Mouse (Mus musculus) adrenal gland, postnatal 25 days (tissue): ENCODE data around the gene Spsb4. TPM values are rescaled to one million over a fixed set of nuclear protein-coding genes. Genes with fewer than 3 reads are reported as not detected.
A peak's percentile ranks its signal among the peaks of the same experiment; 100 is the strongest.

Experiments used
- DNase-seq: peaks from one replicate; pipeline ENCODE4 v3.0.0; 2021; ENCODE audit warnings: mixed read lengths
- long read RNA-seq: library from polyadenylated mRNA; stranded (forward); transcript quantifications from one replicate; pipeline ENCODE4 v2.0.0, GENCODE M21; 2021
- total RNA-seq: library from RNA; stranded (reverse); gene quantifications from 2 replicates; pipeline ENCODE4 v1.2.3, GENCODE M21; 2021

Gene Spsb4
- 0.86 and 1.2 TPM in 2 replicates for total RNA-seq
- long read RNA-seq, partial matches to known transcripts = 0 of 6 reads
- long read RNA-seq, other reads (novel, unspliced or antisense) = 5 of 6 reads

GRCm38 (mm10) chr9:97018677-97019147, at the start of gene Spsb4:
Spsb4 (minus strand) TSS chr9:97018843.
- DNase-seq = peak; percentile 86

DNA sequence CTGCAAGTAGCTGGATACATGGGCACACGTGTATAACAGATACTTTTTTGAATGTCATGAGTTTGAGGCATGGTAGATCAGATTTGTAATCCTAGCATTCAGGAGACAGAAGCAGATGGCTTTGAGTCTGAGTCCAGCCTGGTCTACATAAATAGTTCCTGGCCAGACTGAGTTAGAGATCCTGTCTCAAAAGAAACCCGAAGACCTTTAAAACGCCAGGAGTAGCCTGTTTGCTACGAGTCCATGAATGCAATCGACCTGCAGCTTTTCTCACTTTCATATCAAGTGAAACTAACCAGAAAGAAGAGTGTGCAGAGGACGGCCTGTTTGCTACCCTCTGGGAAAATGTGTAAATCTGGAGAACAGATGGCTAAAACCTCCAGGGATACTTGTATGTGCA, 49.1 kb upstream of the Spsb4 start:
- no peak for DNase-seq

DNA sequence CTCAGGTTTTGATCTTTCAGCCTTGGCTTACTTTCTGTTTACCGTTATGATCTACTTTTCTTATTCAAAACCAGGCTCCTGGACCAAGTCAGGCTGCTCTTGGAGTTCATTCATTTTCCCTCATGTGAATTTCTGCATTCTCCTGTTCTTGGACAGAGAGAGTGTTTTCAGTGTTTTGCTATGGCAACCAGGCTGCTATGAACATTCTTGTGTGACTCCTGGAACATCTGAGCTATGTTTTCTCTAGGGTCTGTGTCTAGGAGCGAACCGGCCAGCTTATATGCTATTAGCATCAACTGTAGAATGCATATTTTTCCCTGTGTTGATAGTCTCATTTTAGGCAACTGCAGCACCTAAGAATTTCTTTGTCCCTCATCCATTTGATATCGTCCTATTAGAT, 47.2 kb upstream of the Spsb4 start:
- no peak for DNase-seq

DNA sequence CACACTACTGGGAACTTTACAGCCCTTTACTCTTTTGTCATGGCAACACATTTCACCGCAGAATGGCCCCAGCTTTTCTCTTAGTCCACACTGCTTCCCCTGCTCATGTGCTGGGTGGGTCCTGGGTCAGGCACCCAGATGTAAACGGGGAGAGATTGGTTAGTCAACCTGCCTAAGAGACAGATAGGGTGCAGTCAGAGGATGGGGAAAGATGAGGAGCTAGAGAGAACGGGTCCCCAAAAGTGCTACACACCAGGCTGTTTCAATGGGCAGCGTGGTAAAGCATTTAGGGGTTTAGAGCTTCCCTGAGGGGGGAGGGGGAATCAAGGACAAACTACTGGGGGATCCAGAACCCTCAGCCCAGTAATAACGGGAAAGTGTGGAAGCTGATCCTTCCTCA, 46.6 kb upstream of the Spsb4 start:
- no peak for DNase-seq

GRCm38 (mm10) chr9:97064161-97064560, 45.5 kb upstream of the Spsb4 start:
- no peak for DNase-seq

DNA sequence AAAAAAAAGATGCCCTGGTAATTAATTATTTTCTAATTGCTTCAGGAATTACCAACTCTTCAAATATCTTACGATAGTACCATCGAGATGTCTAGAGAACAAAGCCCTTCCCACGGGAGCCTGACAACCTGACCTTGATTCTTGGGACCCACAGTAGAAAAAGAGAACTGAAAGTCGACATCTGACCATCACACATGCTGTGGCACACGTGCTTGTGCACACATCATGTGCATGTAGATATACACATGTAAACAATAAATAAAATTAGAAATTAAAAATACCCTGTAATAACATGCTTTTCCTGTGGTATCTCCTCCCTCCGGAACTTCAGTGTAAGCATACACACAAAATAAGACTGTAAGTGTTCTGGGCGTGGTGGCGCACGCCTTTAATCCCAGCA, 43.1 kb upstream of the Spsb4 start:
- no peak for DNase-seq

- DNase-seq = no peak
These were observed 38.1 kb upstream of the Spsb4 start for GRCm38 (mm10) chr9:97056541-97057338.

DNA sequence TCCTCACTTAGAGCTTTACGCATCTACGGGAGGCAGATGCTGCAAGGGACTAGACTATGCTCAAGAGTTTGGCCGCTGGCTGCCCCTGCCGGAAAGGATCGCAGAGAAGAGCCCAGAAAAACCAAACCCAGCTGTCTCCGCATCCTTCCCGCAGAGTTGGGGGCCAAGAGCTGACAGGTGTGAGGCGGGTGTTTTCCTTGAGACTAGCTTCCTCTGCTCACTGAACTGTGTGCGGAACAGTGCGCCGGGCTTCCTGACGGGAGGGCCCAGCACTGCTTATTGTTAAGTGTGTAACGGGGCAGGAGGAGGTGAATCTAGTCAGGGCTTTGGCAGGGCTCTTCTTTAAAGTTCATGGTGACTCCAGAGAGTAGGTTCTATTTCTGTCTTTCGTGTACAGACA, 37.3 kb upstream of the Spsb4 start:
- no peak for DNase-seq

- DNase-seq = no peak
These were observed 32.5 kb upstream of the Spsb4 start for GRCm38 (mm10) chr9:97051176-97051575.

DNA sequence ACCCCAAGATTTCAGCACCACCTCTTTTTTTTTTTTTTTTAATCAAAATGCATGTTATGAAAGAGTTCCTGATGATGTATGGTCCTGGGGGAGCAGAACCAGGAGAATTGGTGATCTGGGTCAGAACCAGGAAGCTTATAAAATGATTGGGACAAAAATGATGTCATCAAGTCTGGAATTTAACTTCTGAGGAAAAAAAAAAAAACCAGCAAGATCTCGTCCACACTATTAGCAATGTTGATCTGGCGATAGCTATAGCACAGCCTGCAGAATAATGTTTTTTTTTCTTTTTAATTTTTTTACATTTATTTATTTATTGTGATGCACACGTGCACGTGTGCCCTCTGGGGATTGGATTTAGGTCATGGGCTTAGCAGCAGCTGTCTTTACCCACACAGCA, 27.6 kb upstream of the Spsb4 start:
- no peak for DNase-seq

DNA sequence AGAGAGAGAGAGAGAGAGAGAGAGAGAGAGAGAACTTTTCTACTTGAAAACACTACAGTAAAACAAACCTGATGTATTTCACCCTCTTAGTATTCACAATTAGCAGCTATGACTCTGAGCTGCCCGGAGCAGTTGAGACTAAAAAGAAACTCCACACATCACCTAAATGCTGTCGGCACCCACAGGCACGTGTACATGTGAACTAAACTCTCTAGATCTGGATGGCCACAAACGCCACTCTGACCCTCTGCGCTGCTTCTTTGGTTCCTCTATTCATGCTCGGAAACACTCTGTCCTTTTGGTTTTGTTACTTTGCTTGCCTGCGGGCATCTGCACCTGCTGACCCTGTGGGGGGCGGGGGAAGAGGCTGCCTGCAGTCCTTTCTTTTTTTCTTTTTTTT, 23.0 kb upstream of the Spsb4 start:
- no peak for DNase-seq

DNA sequence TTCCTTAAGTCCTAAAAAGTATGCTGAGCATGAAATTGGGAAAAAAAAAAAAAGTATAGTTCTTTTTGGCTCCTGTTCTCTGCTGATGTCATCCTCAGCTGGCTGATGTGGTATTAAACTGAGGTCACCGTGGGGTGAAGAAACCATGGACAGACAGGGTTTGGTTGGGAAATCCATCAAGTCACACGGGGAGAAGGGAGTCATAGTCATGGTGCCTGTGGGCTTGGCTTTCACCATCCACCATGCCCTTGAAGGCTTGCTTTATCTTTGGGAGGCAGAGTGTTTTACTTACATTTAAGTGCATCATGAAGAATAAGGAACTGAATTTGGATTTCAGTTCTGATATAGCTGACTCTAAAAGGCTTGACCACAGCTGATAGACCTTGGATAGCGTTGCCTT, 19.4 kb upstream of the Spsb4 start:
- no peak for DNase-seq

- DNase-seq = no peak
These were observed 18.0 kb upstream of the Spsb4 start for GRCm38 (mm10) chr9:97036656-97037055.

DNA sequence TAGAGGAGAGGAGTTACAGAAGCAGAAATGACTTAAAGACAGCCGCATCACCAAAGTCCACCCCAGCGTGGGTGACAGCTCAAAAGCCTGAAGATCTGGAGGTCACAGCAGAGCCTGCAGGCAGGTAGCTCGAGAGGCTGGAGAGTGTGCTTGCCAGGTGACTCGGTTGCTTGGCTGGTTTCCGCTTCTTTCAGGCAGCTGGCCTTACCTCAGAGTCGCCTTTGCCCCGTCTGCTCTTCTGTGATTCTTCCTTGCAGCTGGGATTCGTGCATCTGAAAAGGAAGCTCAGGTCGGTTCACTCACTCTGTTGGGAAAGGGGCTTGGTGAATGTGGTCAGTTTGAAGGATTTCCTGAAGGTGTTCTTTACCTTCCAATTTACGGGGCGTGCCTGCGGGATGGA, 8.7 kb upstream of the Spsb4 start:
- no peak for DNase-seq

GRCm38 (mm10) chr9:97026006-97026405, 7.4 kb upstream of the Spsb4 start:
- no peak for DNase-seq

GRCm38 (mm10) chr9:97024451-97024850, 5.8 kb upstream of the Spsb4 start:
- no peak for DNase-seq

- DNase-seq = no peak
These were observed 4.3 kb upstream of the Spsb4 start for GRCm38 (mm10) chr9:97022948-97023347.

DNA sequence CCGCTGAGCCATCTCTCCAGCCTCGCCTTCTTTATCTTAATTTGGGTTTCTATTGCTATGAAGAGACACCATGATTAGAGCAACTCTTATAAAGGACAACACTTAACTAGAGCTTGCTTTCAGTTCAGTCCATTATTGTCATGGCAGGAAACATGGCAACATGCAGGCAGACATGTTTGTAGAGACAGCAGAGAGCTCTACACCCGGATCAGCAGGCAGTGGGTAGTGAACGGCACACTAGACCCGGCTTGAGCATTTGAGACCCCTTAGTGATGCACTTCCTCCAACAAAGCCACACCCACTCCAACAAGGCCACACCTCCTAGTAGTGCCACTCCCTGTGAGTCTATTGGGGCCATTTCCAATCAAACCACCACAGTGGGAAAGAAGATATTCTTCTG, 3.7 kb upstream of the Spsb4 start:
- no peak for DNase-seq

GRCm38 (mm10) chr9:97020152-97020551, 1.5 kb upstream of the Spsb4 start:
- no peak for DNase-seq

DNA sequence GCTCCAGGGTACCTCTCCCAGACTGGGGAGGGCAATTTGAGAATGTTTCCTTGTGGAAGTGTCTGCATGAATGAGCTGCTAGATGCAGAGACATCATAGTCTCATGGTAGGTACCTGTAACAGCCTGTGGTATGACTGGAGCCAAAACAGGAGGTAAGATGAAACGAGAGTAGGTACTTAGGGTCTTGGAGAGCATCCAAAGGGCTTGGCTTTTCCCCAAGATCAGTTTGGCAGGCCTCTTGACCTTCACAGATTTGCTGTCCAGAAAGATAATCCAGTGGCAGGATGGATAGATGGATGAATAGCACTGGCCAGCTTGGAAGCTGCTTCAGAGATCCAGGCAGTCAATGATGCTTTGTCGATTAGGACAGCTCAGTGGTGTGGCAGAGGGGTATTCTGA, 1.0 kb upstream of the Spsb4 start:
- no peak for DNase-seq

DNA sequence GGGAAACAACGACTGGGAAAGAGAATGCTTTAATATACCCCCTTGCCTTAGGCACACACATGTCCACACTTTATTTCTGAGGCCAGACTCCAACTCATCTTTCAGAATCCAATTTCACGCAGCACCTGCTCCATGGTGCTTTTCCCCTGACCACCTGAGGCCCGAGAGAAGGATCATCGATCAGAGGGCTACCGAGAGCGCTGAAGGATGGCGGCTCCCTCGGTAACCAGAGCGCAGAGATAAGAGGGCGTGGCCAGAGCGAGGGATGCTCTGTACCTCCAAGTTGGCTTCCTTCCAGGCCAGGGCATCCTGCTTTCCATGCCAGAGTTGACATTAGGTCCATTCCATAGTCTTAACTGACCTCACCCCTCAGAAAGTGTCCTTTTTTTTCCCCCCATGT, 588 bp upstream of the Spsb4 start:
- no peak for DNase-seq

DNA sequence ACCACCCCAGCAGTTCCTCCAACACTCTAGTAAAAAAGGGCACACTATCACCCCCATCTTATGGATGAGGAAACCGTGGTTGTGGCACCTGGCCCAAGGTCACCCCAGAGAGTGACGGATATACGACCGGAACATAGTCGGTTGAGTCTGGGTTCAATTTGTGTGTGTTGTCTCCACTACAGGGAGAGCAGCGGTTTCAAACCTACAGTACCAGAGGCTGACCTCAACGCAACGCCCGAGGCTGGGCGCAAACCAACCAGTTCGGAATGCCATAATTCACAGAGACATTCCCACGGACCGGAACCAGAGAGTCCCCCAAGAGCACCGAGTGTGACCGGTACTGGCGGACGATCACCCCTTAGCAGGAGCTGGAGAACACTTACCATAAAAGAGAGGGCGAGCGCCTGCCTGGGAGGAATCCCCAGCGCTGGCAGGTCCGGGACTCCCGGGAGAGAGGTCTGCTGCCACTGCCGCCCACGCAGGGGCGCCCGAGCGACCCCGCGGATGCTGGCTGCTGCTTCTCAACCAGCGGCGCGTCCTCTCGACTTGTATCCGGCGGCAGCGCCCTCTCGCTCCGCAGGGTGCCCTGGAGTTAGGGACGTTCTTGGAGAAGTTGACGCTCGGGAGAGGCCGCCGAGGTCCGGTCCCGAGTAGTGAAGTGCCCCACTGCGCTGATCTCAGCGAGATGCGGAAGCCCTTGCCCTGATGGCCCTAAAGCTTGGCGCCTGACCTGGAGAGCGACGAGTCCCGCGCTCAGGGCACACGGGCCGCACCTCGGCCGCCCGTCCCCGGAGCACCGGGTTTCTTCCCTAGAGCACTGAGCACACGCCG, 617 bp downstream of the Spsb4 start:
- peak; percentile 61 for DNase-seq

DNA sequence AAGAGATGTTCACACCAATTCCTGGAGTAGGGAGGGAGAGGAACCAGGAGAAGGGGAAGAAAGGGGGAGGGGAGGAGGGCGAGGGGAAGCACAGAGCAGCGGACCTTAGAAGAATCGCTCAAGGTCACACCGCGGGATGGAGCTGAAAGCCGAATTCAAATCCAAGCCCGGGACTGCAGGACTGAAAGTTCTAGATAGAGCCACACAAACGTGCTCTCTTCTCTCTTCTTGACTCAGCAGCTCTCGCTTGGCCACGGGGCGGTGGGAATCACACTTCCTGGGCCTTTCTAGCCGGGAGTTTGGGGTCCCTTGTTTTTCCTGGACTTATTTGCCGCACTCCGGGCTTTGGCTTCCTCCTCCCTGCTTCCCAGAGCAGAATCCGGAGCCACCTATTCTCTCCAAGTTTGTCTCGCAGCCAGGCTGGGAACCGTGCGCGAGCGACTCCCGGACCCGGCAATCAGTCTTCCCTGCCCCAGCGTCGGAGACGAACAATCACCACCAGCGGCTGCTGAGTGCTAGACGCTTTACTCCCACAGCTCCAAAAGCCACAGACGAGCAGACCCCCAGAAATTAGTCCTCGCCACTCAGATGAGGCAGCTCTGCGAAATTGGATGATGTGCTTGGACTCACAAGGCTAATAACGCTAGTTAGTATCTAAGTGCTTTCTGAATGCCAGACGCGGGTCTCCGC, 1.4 kb downstream of the Spsb4 start:
- peak; percentile 34 for DNase-seq
